Mouse (Mus musculus) leukemia stem cell, adult 10-12 weeks (primary cell): ENCODE data around the gene Vmn2r97. TPM values are rescaled to one million over a fixed set of nuclear protein-coding genes. Genes with fewer than 3 reads are reported as not detected.

Source experiments
- polyA plus RNA-seq: library from polyadenylated mRNA; stranded (reverse); fragments of >175 nt; gene quantifications from 2 replicates; pipeline ENCODE4 v1.2.3, GENCODE M21; 2012; ENCODE audit warnings: low replicate concordance

Gene Vmn2r97
- polyA plus RNA-seq: not detected in 2 replicates

GRCm38 (mm10) chr17:18914000-18914399 is at the start of gene Vmn2r97:
Vmn2r97 (plus strand) TSS chr17:18914300.

Other genes starting within 250 kb of the Vmn2r97 start
- gene Vmn2r98, start 139.2 kb downstream of the Vmn2r97 start, polyA plus RNA-seq: not detected in 2 replicates